Mouse (Mus musculus) testis, postnatal 14 days (tissue): ENCODE results near the gene Tuba1c.
"Not testable (repeated sequence)": the region's sequence is repeated elsewhere in the genome, so short reads cannot be mapped to it uniquely, and the experiment has no call there.

Experiments
- DNase-seq: peaks from one replicate; pipeline ENCODE4 v3.0.0; 2021; ENCODE audit warnings: low spot score

The Tuba1c gene

GRCm38 (mm10) chr15:99056332-99056731 lies 26.6 kb downstream of the Tuba1c start:
- no peak for DNase-seq

GRCm38 (mm10) chr15:99065557-99066165 lies 36.0 kb downstream of the Tuba1c start:
- DNase-seq, result no peak

DNA sequence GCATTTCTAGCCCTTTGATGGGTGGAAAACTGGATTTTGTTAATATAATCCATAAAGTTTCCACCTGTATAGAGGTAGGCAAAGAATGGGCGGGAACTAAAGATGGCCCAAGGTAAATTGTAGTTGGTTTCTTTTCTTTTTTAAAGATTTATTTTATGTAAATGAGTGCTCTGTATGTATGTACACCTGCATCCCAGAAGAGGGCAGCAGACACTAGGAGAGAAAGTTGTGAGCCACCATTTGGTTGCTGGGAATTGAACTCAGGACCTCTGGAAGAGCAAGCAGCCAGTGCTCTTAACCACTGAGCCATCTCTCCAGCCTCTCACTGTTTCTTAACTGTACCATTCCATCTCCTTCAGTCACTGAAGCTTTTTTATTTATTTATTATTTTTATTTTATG lies 42.3 kb downstream of the Tuba1c start:
- no peak for DNase-seq

GRCm38 (mm10) chr15:99074019-99074599 lies 44.4 kb downstream of the Tuba1c start, which contains the start of gene Troap:
Troap (plus strand) TSS chr15:99074575.
- DNase-seq, result no peak

GRCm38 (mm10) chr15:99074600-99075333 lies 45.1 kb downstream of the Tuba1c start:
- peak; percentile 95 for DNase-seq

DNA sequence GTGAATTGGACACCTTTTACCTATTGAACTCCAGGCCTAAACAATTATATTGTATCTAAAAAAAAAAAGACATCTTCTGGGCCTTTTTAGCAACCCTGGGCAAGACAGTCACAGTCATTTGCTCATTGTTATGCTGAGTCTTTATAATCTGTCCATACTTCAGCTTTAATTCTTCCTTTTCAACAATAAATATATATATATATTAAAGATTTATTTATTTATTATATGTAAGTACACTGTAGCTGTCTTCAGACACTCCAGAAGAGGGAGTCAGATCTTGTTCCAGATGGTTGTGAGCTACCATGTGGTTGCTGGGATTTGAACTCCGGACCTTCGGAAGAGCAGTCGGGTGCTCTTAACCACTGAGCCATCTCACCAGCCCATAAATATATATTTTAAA lies 46.3 kb downstream of the Tuba1c start:
- DNase-seq, result not testable (repeated sequence)

GRCm38 (mm10) chr15:99078181-99078910 lies 48.7 kb downstream of the Tuba1c start:
- DNase-seq, result no peak

DNA sequence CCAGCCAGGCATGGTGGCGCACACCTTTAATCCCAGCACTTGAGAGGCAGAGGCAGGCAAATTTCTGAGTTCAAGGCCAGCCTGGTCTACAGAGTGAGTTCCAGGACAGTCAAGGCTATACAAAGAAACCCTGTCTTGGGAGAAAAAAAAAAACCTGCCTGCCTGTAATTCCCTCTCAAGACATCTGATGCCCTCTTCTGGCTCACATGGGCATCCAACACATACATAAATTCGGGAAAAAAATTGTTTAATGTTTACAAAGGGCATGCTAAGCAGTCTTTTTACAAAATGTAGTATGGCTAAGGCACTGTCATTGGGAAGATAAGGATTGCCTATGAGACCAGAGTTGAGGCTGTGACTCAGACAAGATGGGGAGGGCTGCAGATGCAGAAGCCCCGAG lies 50.1 kb downstream of the Tuba1c start:
- no peak for DNase-seq

DNA sequence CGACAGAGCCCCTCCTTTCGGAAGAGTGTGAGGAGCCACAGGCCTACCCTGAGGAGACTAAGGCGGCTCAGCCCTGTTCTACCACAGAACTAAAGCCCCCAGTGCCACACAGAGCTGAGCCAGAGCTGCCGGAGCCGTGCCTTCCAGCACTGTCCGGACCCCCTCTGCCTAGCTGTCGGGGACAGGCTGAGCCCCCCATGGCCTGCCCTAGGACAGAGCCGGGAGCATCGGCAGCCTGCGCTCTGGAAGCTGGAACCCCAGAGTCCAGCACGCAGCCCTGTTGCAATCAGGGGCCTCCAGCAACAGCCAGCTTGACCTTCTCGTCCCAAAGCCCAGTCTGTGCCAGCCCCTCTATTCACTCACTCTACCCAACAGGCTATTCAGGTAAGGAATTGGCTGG lies 52.6 kb downstream of the Tuba1c start:
- DNase-seq, result no peak

GRCm38 (mm10) chr15:99082840-99083239 lies 53.1 kb downstream of the Tuba1c start:
- DNase-seq, result no peak

- no peak for DNase-seq
Observed at GRCm38 (mm10) chr15:99083258-99083657, 53.6 kb downstream of the Tuba1c start.

DNA sequence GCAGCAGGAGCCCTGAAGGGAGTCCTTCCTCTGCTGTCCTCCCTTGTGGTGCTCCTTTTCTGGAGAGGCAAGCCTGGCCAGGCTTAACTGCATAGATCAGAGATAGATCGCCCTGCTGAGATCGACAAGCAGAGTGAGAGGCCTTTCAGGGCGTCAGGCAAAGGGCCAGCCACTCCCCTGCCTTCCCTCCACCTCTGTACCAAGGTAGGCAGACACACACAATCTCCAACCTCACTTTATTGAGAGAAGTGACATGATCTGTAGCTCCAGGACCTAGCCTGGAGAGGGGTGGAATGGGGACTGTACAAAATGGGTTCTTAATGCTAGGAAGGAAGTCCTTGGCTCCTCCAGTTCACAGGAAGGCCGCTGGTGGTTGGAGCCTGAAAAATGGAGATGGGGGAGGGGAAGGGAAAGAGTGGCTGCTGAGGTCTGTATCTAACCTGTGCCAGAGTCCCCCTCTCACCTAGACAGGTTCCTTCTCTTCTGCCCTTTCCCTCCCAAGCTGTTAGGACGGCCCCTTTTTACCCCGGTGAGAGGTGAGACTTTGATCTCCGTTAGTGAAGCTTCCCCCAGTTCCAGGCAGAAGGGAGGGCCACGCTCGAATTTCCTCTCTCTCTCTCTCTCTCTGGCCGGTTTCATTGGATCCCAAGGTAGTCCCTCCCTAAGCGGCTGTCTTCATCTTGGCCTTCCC lies 54.3 kb downstream of the Tuba1c start:
- no peak for DNase-seq

DNA sequence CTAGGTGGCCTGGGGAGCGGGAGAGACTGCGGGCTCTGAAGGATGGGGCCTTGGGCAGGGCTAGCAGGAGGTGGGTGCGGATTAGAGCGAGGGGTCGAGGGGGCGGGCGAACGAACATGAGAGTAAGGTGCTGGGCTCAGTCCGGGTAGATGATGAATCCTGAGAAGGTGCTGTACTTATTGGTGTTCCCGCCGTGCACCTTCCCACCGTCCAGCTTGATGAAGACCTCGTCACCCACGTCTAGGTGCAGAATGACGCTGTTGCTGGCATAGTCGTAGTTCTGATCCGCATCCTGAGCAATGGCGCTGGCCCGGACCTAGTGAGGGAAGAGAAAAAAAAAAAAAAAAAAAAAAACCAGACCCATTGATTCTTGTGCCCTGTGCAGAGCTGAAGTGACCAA lies 54.9 kb downstream of the Tuba1c start:
- no peak for DNase-seq

- no peak for DNase-seq
Observed at GRCm38 (mm10) chr15:99085997-99086396, 56.3 kb downstream of the Tuba1c start.

- DNase-seq, result peak; percentile 68
Observed at GRCm38 (mm10) chr15:99087253-99088075, 57.8 kb downstream of the Tuba1c start, which contains the start of gene C1ql4. C1ql4 (minus strand) TSS chr15:99087817.
